20 mouse cellular contexts compared by ENCODE assay signal in genomic region chr3:34667180-34667579, GRCm38 (mm10). TPM values are rescaled to one million over a fixed set of nuclear protein-coding genes. Genes with fewer than 3 reads are reported as not detected.
DNase-seq lines count a peak whose midpoint lies in the region; ATAC-seq and TF ChIP-seq lines count a peak whose summit lies in the region.
"Had no signal": no experiment of that assay in that cellular context is flagged by ENCODE, and none has a peak within 500 bp of the region (broad histone marks: within the 10 kb centered on the region; RNA-seq: fewer than 3 reads in every experiment).

No protein-coding gene starts in this region.

- no peaks in the 10 kb centered on the region for H3K27me3 ChIP-seq in forebrain, embryonic 14.5 days (replicated peaks; ENCODE audit: control insufficient read depth, insufficient read depth, low read length)
- H3K27me3 ChIP-seq in hindbrain, embryonic 16.5 days (replicated peaks; ENCODE audit: control insufficient read depth, insufficient read depth, low read length): peaks cover 22% of the 10 kb centered on the region
- peaks cover 34% of the 10 kb centered on the region for H3K27me3 ChIP-seq in midbrain, postnatal 0 days (ENCODE audit: insufficient read depth, low read length)
- H3K27me3 ChIP-seq in intestine, postnatal 0 days (replicated peaks; ENCODE audit: control insufficient read depth, insufficient read depth, low read length): peaks cover 95% of the 10 kb centered on the region

- 7% methylated on average over 2 of the region's 2 CpGs for WGBS in forebrain, embryonic 14.5 days
- WGBS in hindbrain, embryonic 16.5 days: 35% methylated on average over 2 of the region's 2 CpGs
- 41% methylated on average over 2 of the region's 2 CpGs for WGBS in midbrain, postnatal 0 days
- 39% methylated on average over 2 of the region's 2 CpGs for WGBS in intestine, postnatal 0 days

- TF ChIP-seq CTCF in midbrain, postnatal 0 days (IDR thresholded peaks at IDR 0.05): no peak
- no peak for TF ChIP-seq CTCF in intestine, postnatal 0 days (IDR thresholded peaks at IDR 0.05; ENCODE audit: low read depth)

- H3K4me2 ChIP-seq in forebrain, embryonic 14.5 days (ENCODE audit: low read length): peak overlapping the region; percentile 90
- H3K4me2 ChIP-seq in hindbrain, embryonic 16.5 days (ENCODE audit: low read length): no peak overlapping the region
- no peak overlapping the region for H3K4me2 ChIP-seq in midbrain, postnatal 0 days (ENCODE audit: low read depth, low read length, poor library complexity, severe bottlenecking)
- H3K4me2 ChIP-seq in intestine, postnatal 0 days (replicated peaks; ENCODE audit: low read depth): no peak overlapping the region

- peaks cover 58% of the 10 kb centered on the region for H3K4me1 ChIP-seq in forebrain, embryonic 14.5 days (ENCODE audit: control insufficient read depth, insufficient read depth, low read length)
- H3K4me1 ChIP-seq in hindbrain, embryonic 16.5 days (ENCODE audit: control insufficient read depth, insufficient read depth, low read depth, low read length): peaks cover 4% of the 10 kb centered on the region; the same call in 1 of the 2 replicates
- peaks cover 5% of the 10 kb centered on the region; the same call in 1 of the 2 replicates for H3K4me1 ChIP-seq in midbrain, postnatal 0 days (ENCODE audit: insufficient read depth, low read length)
- peaks cover 6% of the 10 kb centered on the region for H3K4me1 ChIP-seq in intestine, postnatal 0 days (replicated peaks; ENCODE audit: control insufficient read depth, insufficient read depth, low read length)

- peak overlapping the region; percentile 17; the same call in 1 of the 2 replicates for H3K9ac ChIP-seq in forebrain, embryonic 14.5 days (ENCODE audit: low read length)
- H3K9ac ChIP-seq in hindbrain, embryonic 16.5 days (ENCODE audit: low read depth, low read length): no peak overlapping the region
- H3K9ac ChIP-seq in midbrain, postnatal 0 days (replicated peaks; ENCODE audit: low read length, poor library complexity, severe bottlenecking): no peak overlapping the region
- H3K9ac ChIP-seq in intestine, postnatal 0 days (ENCODE audit: low read depth, low read length): no peak overlapping the region

- no peak overlapping the region for H3K4me3 ChIP-seq in forebrain, embryonic 14.5 days (ENCODE audit: low read depth, low read length)
- H3K4me3 ChIP-seq in hindbrain, embryonic 16.5 days (ENCODE audit: low read length): no peak overlapping the region
- no peak overlapping the region for H3K4me3 ChIP-seq in midbrain, postnatal 0 days (ENCODE audit: low read depth, low read length)
- no peak overlapping the region for H3K4me3 ChIP-seq in intestine, postnatal 0 days (ENCODE audit: low read depth, low read length)
- H3K4me3 ChIP-seq: erythroblast, embryonic 14.5 days; gastrocnemius, adult 2 months; heart, embryonic 10.5 days; myocyte had no signal

- ATAC-seq in forebrain, embryonic 14.5 days: no peak
- no peak for ATAC-seq in hindbrain, embryonic 16.5 days
- no peak for ATAC-seq in midbrain, postnatal 0 days (ENCODE audit: low FRiP score)
- ATAC-seq in megakaryocyte progenitor cell, adult 5-6 weeks (replicated peaks; ENCODE audit: poor library complexity): no peak
- no peak for ATAC-seq in intestine, postnatal 0 days

- H3K27ac ChIP-seq in forebrain, embryonic 14.5 days (ENCODE audit: low read depth, low read length): peak overlapping the region; percentile 99
- peak overlapping the region; percentile 63; the same call in 1 of the 2 replicates for H3K27ac ChIP-seq in hindbrain, embryonic 16.5 days (ENCODE audit: low read depth, low read length)
- peak overlapping the region; percentile 51; the same call in 1 of the 2 replicates for H3K27ac ChIP-seq in midbrain, postnatal 0 days (ENCODE audit: low read depth, low read length)
- no peak overlapping the region for H3K27ac ChIP-seq in intestine, postnatal 0 days (ENCODE audit: low read depth, low read length)
- H3K27ac ChIP-seq: gastrocnemius, adult 2 months; heart, embryonic 10.5 days; macrophage had no signal

- H3K9me3 ChIP-seq in forebrain, embryonic 14.5 days (replicated peaks; ENCODE audit: control insufficient read depth, low read length): no peaks in the 10 kb centered on the region
- no peaks in the 10 kb centered on the region for H3K9me3 ChIP-seq in hindbrain, embryonic 16.5 days (ENCODE audit: control insufficient read depth, low read length)
- H3K9me3 ChIP-seq in midbrain, postnatal 0 days (ENCODE audit: low read length): no peaks in the 10 kb centered on the region
- no peaks in the 10 kb centered on the region for H3K9me3 ChIP-seq in intestine, postnatal 0 days (ENCODE audit: control insufficient read depth)
- H3K9me3 ChIP-seq: heart, embryonic 10.5 days had no signal

- peak; percentile 20 for DNase-seq in embryo, embryonic 11 days
- DNase-seq in embryo, embryonic 10 days (ENCODE audit: low spot score): no peak
- DNase-seq in forebrain, embryonic 14.5 days (ENCODE audit: low spot score): peak; percentile 33
- DNase-seq in midbrain, postnatal 0 days (ENCODE audit: low spot score): no peak
- DNase-seq in frontal cortex, postnatal 10 days (ENCODE audit: low spot score in 2 of 2): no peak
- DNase-seq: adrenal gland, adult 2 months; gastrocnemius, adult 2 months; heart, postnatal 4 days; kidney, adult 9 months; liver; lung, adult 2 months; spleen, adult 18-20 months had no signal

- H3K36me3 ChIP-seq in forebrain, embryonic 14.5 days (ENCODE audit: control insufficient read depth, insufficient read depth, low read length): no peaks in the 10 kb centered on the region
- H3K36me3 ChIP-seq in hindbrain, embryonic 16.5 days (ENCODE audit: control insufficient read depth, insufficient read depth, low read length): no peaks in the 10 kb centered on the region
- H3K36me3 ChIP-seq in midbrain, postnatal 0 days (ENCODE audit: insufficient read depth, low read length): no peaks in the 10 kb centered on the region; the same call in 1 of the 2 replicates
- no peaks in the 10 kb centered on the region for H3K36me3 ChIP-seq in intestine, postnatal 0 days (ENCODE audit: control insufficient read depth, insufficient read depth)
- H3K36me3 ChIP-seq: heart, embryonic 10.5 days had no signal

RNA-seq across cellular contexts. Expression of gene Sox2, which starts 17.0 kb away (rescaled TPM):
- polyA plus RNA-seq in forebrain, embryonic 14.5 days (2014; fragmentation: Nextera tagmentation; extraction: Ambion mirVana): 26.6 and 32.0 TPM in 2 replicates
- polyA plus RNA-seq in hindbrain, embryonic 16.5 days (2015; fragmentation: Nextera tagmentation; extraction: Ambion mirVana): 8.2 and 8.6 TPM in 2 replicates
- total RNA-seq in midbrain, postnatal 0 days (2014; rRNA removed): 77.8 and 79.1 TPM in 2 replicates
- polyA plus RNA-seq in midbrain, postnatal 0 days (2015; fragmentation: Nextera tagmentation; extraction: Ambion mirVana): 21.6 and 29.7 TPM in 2 replicates
- total RNA-seq in megakaryocyte progenitor cell, adult 5-6 weeks (2015): not detected in 2 replicates
- not detected in 2 replicates for total RNA-seq in megakaryocyte progenitor cell, adult 5-6 weeks (2017)
- polyA plus RNA-seq in intestine, postnatal 0 days (2015; fragmentation: Nextera tagmentation; extraction: Ambion mirVana): 0.25 and 0.33 TPM in 2 replicates
- total RNA-seq: common myeloid progenitor, adult 5-6 weeks; gastrocnemius, adult 2 months; heart, postnatal 4 days had no signal
- polyA plus RNA-seq: erythroblast, embryonic 14.5 days; macrophage; myocyte had no signal

Comparison
In these comparisons a context has a peak if more than half of its experiments do, and no peak if none do; other contexts are left out.
1. DNase-seq: peak in embryo, embryonic 11 days (single experiment) and forebrain, embryonic 14.5 days (single experiment); none in embryo, embryonic 10 days (single experiment), midbrain, postnatal 0 days (single experiment) and frontal cortex, postnatal 10 days (0 of 2).